Mouse (Mus musculus) midbrain, embryonic 16.5 days (tissue): ENCODE results near the gene Mfsd2b. TPM values are rescaled to one million over a fixed set of nuclear protein-coding genes. Genes with fewer than 3 reads are reported as not detected.
"Not testable (repeated sequence)": the region's sequence is repeated elsewhere in the genome, so short reads cannot be mapped to it uniquely, and the experiment has no call there.

ENCODE experiments used
- ATAC-seq: fragments of 200-750 bp; cut with Nextera tagmentation; 2 replicates; pipeline ENCODE4 v1.8.0; 2017; ENCODE audit warnings: moderate TSS enrichment
- H3K27ac ChIP-seq: fragments of 300-500 bp; sonication (generic); 2 replicates; pipeline ENCODE4 v1.5.1; 2014; ENCODE audit warnings: mild to moderate bottlenecking, low read length, mixed read lengths
- H3K27me3 ChIP-seq: fragments of 300-500 bp; sonication (generic); 2 replicates; pipeline ENCODE4 v1.6.1; 2014; ENCODE audit warnings: low read depth, low read length, mixed read lengths; ENCODE audit not compliant: control insufficient read depth, insufficient read depth
- H3K36me3 ChIP-seq: fragments of 300-500 bp; sonication (generic); 2 replicates; pipeline ENCODE4 v1.6.1; 2014; ENCODE audit warnings: mild to moderate bottlenecking, low read length, moderate library complexity, mixed read lengths; ENCODE audit not compliant: control insufficient read depth, insufficient read depth
- H3K4me1 ChIP-seq: fragments of 300-500 bp; sonication (generic); 2 replicates; pipeline ENCODE4 v1.6.1; 2014; ENCODE audit warnings: mild to moderate bottlenecking, low read length, mixed read lengths; ENCODE audit not compliant: control insufficient read depth, insufficient read depth
- H3K4me2 ChIP-seq: fragments of 300-500 bp; sonication (generic); 2 replicates; pipeline ENCODE4 v1.6.1; 2014; ENCODE audit warnings: mild to moderate bottlenecking, low read length, mixed read lengths
- H3K4me3 ChIP-seq: fragments of 300-500 bp; sonication (generic); 2 replicates; pipeline ENCODE4 v1.5.1; 2014; ENCODE audit warnings: low read depth, mild to moderate bottlenecking, low read length, moderate library complexity, mixed read lengths
- H3K9ac ChIP-seq: fragments of 300-500 bp; sonication (generic); 2 replicates; pipeline ENCODE4 v1.6.1; 2014; ENCODE audit warnings: low read depth, low read length, mixed read lengths
- H3K9me3 ChIP-seq: fragments of 300-500 bp; sonication (generic); replicated peaks from 2 replicates; pipeline ENCODE4 v1.6.1; 2014; ENCODE audit warnings: mild to moderate bottlenecking, low read length, mixed read lengths; ENCODE audit not compliant: control insufficient read depth, poor library complexity, severe bottlenecking
- WGBS: fragments of 180-500 bp; shearing (Covaris S2); extraction: QIAGEN DNeasy Blood & Tissue Kit; methylation state at CpG from one replicate; pipeline ENCODE4 v1.1.7; 2014; 5-methylcytosine and 5-hydroxymethylcytosine counted together
- polyA plus RNA-seq: library from polyadenylated mRNA; unstranded; fragments of >200 nt; fragmentation: Nextera tagmentation; extraction: Ambion mirVana; gene quantifications from 2 replicates; pipeline ENCODE4 v1.2.1, GENCODE M21; 2015

Gene Mfsd2b
- polyA plus RNA-seq = 2.9 and 3.0 TPM in 2 replicates

- peak within 1 kb of the TSS; percentile 70 for H3K9ac ChIP-seq
- H3K27ac ChIP-seq = no peak within 1 kb of the TSS
- H3K4me3 ChIP-seq = peak within 1 kb of the TSS; percentile 41
- ATAC-seq = peak; percentile 84
- H3K9me3 ChIP-seq = no peaks in the 10 kb centered on the region
- no peaks in the 10 kb centered on the region for H3K27me3 ChIP-seq
- WGBS = 5% methylated on average over 24 of the region's 24 CpGs
- peaks cover 4% of the 10 kb centered on the region; the same call in 1 of the 2 replicates for H3K36me3 ChIP-seq
- H3K4me2 ChIP-seq = peak within 1 kb of the TSS; percentile 85
- no peaks in the 10 kb centered on the region for H3K4me1 ChIP-seq
These were observed at the start of gene Mfsd2b for GRCm38 (mm10) chr12:4874161-4874927. Gene Mfsd2b, minus strand, starts transcription at chr12:4874359.

GRCm38 (mm10) chr12:4917805-4918591, 43.8 kb upstream of the Mfsd2b start:
- peak overlapping the region; percentile 98 for H3K4me3 ChIP-seq
- under 1% methylated on average over 44 of the region's 48 CpGs for WGBS
- H3K36me3 ChIP-seq = no peaks in the 10 kb centered on the region
- no peak; the same call in 1 of the 2 replicates for ATAC-seq
- H3K9me3 ChIP-seq = no peaks in the 10 kb centered on the region
- peak overlapping the region; percentile 99 for H3K27ac ChIP-seq
- H3K4me1 ChIP-seq = peaks cover 14% of the 10 kb centered on the region
- H3K9ac ChIP-seq = peak overlapping the region; percentile 99
- no peaks in the 10 kb centered on the region for H3K27me3 ChIP-seq
- peak overlapping the region; percentile 84 for H3K4me2 ChIP-seq

GRCm38 (mm10) chr12:4916994-4917804, 43.0 kb upstream of the Mfsd2b start, which contains the start of gene Atad2b:
Gene Atad2b, plus strand, starts transcription at chr12:4917353.
- H3K4me3 ChIP-seq = peak within 1 kb of the TSS; percentile 98
- under 1% methylated on average over 74 of the region's 89 CpGs for WGBS
- peak within 1 kb of the TSS; percentile 99 for H3K27ac ChIP-seq
- ATAC-seq = peak; percentile 98
- no peaks in the 10 kb centered on the region for H3K36me3 ChIP-seq
- H3K4me1 ChIP-seq = peaks cover 14% of the 10 kb centered on the region
- H3K9ac ChIP-seq = peak within 1 kb of the TSS; percentile 99
- no peaks in the 10 kb centered on the region for H3K27me3 ChIP-seq
- no peaks in the 10 kb centered on the region for H3K9me3 ChIP-seq
- H3K4me2 ChIP-seq = peak within 1 kb of the TSS; percentile 84

GRCm38 (mm10) chr12:4914944-4915343, 40.8 kb upstream of the Mfsd2b start:
- no peak for ATAC-seq
- H3K9ac ChIP-seq = no peak overlapping the region
- no peaks in the 10 kb centered on the region for H3K27me3 ChIP-seq
- H3K27ac ChIP-seq = no peak overlapping the region
- WGBS = 82% methylated on average over 3 of the region's 3 CpGs
- no peaks in the 10 kb centered on the region for H3K9me3 ChIP-seq
- peaks cover 8% of the 10 kb centered on the region for H3K4me1 ChIP-seq
- H3K4me3 ChIP-seq = no peak overlapping the region
- no peak overlapping the region for H3K4me2 ChIP-seq
- H3K36me3 ChIP-seq = no peaks in the 10 kb centered on the region

- H3K36me3 ChIP-seq = no peaks in the 10 kb centered on the region
- H3K9me3 ChIP-seq = no peaks in the 10 kb centered on the region
- H3K4me3 ChIP-seq = no peak overlapping the region
- no peak overlapping the region for H3K9ac ChIP-seq
- H3K27me3 ChIP-seq = no peaks in the 10 kb centered on the region
- H3K4me1 ChIP-seq = peaks cover 3% of the 10 kb centered on the region
- WGBS = 31% methylated on average over 3 of the region's 3 CpGs
- no peak for ATAC-seq
- H3K27ac ChIP-seq = no peak overlapping the region
- no peak overlapping the region for H3K4me2 ChIP-seq
These were observed 40.3 kb upstream of the Mfsd2b start for GRCm38 (mm10) chr12:4914441-4914840.

- WGBS = 81% methylated on average over 4 of the region's 4 CpGs
- no peak overlapping the region for H3K4me2 ChIP-seq
- no peak overlapping the region for H3K4me3 ChIP-seq
- no peaks in the 10 kb centered on the region for H3K36me3 ChIP-seq
- H3K9ac ChIP-seq = no peak overlapping the region
- H3K27ac ChIP-seq = no peak overlapping the region
- no peaks in the 10 kb centered on the region for H3K4me1 ChIP-seq
- no peaks in the 10 kb centered on the region for H3K9me3 ChIP-seq
- H3K27me3 ChIP-seq = no peaks in the 10 kb centered on the region
- no peak for ATAC-seq
These were observed 37.6 kb upstream of the Mfsd2b start for GRCm38 (mm10) chr12:4911716-4912115.

- H3K4me3 ChIP-seq, H3K4me2 ChIP-seq, H3K27me3 ChIP-seq, ATAC-seq, H3K9me3 ChIP-seq, H3K9ac ChIP-seq, H3K36me3 ChIP-seq, H3K27ac ChIP-seq, H3K4me1 ChIP-seq: not testable (repeated sequence)
- 87% methylated on average over 1 of the region's 1 CpGs for WGBS
These were observed 36.3 kb upstream of the Mfsd2b start for GRCm38 (mm10) chr12:4910496-4910895.

GRCm38 (mm10) chr12:4908391-4908790, 34.2 kb upstream of the Mfsd2b start:
- no peak overlapping the region for H3K4me3 ChIP-seq
- no peaks in the 10 kb centered on the region for H3K36me3 ChIP-seq
- no peaks in the 10 kb centered on the region for H3K9me3 ChIP-seq
- peak overlapping the region; percentile 72; the same call in 1 of the 2 replicates for H3K4me2 ChIP-seq
- no peak overlapping the region for H3K9ac ChIP-seq
- no peak for ATAC-seq
- 93% methylated on average over 7 of the region's 7 CpGs for WGBS
- peaks cover 6% of the 10 kb centered on the region for H3K4me1 ChIP-seq
- no peaks in the 10 kb centered on the region for H3K27me3 ChIP-seq
- no peak overlapping the region for H3K27ac ChIP-seq
